Mouse (Mus musculus) spleen, adult 2 months (tissue): ENCODE measurements around the gene Nxn.

Experiments
- CTCF ChIP-seq: fragments of 200-500 bp; IDR thresholded peaks from 2 replicates; pipeline ENCODE4 v1.5.1; 2011; ENCODE audit warnings: mild to moderate bottlenecking, inconsistent platforms; ENCODE audit not compliant: insufficient read depth, insufficient read length, insufficient replicate concordance; ENCODE audit errors: extremely low read depth
- POLR2A ChIP-seq: fragments of 200-500 bp; IDR thresholded peaks from 2 replicates; pipeline ENCODE4 v1.6.1; 2011; ENCODE audit warnings: low read depth, low read length, inconsistent platforms

DNA sequence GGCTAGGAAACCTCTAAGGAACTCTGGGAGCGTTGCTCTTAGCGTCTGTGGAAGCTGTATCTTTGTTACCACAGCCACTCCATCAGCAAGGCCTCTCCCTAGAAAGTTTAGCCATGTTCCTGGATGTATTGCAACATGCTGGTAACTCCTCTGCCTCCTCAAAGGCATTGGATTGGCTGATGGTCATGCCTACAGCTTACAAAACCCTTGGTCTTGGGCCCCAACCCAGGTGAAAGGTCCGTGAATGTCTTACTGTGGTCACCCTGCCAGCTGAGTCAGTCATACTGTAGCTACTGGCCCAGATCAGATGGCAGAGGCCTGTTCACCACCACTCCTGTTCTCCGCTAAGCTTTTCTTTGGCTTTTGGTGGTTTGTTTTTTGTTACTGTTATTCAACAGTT, 16.1 kb upstream of the Nxn start:
- TF ChIP-seq CTCF (no peak), POLR2A (no peak)
